Mouse (Mus musculus) heart, embryonic 14.5 days (tissue): ENCODE measurements around the gene Map2k3. TPM values are rescaled to one million over a fixed set of nuclear protein-coding genes. Genes with fewer than 3 reads are reported as not detected.
A peak's percentile ranks its signal among the peaks of the same experiment; 100 is the strongest.
"Not testable (repeated sequence)": the region's sequence is repeated elsewhere in the genome, so short reads cannot be mapped to it uniquely, and the experiment has no call there.

Experiments used
- ATAC-seq: fragments of 200-750 bp; cut with Nextera tagmentation; 2 replicates; pipeline ENCODE4 v1.8.0; 2017; ENCODE audit warnings: low read depth, moderate TSS enrichment; ENCODE audit not compliant: insufficient number of reproducible peaks, insufficient read depth, low FRiP score
- H3K27ac ChIP-seq, 2 experiments: fragments of 200-500 bp in 1 of 2; fragments of 300-500 bp in 1 of 2; sonication (generic) in 1 of 2; replicated peaks in 1 of 2; 2 replicates each; pipeline ENCODE4 v1.5.1; 2012 to 2014; ENCODE audit warnings: low read depth in 2 of 2, low read length in 2 of 2, control low read depth in 1 of 2, mild to moderate bottlenecking in 1 of 2, mixed read lengths in 1 of 2; ENCODE audit not compliant: control insufficient read depth in 1 of 2, insufficient read depth in 1 of 2
- H3K27me3 ChIP-seq: fragments of 300-500 bp; sonication (generic); 2 replicates; pipeline ENCODE4 v1.6.1; 2014; ENCODE audit warnings: mild to moderate bottlenecking, low read length, control low read depth; ENCODE audit not compliant: control insufficient read depth, insufficient read depth
- H3K36me3 ChIP-seq: fragments of 300-500 bp; sonication (generic); 2 replicates; pipeline ENCODE4 v1.6.1; 2014; ENCODE audit warnings: mild to moderate bottlenecking, control low read depth, low read length, mixed read lengths; ENCODE audit not compliant: control insufficient read depth, insufficient read depth
- H3K4me1 ChIP-seq, 2 experiments: fragments of 200-500 bp in 1 of 2; fragments of 300-500 bp in 1 of 2; sonication (generic) in 1 of 2; 2 replicates each; pipeline ENCODE4 v1.6.1; 2012 to 2014; ENCODE audit warnings: low read length in 2 of 2, control low read depth in 1 of 2, mixed read lengths in 1 of 2; ENCODE audit not compliant: control insufficient read depth in 2 of 2, insufficient read depth in 2 of 2
- H3K4me2 ChIP-seq: fragments of 300-500 bp; sonication (generic); 2 replicates; pipeline ENCODE4 v1.6.1; 2014; ENCODE audit warnings: mild to moderate bottlenecking, low read length
- H3K4me3 ChIP-seq, 2 experiments: fragments of 200-500 bp in 1 of 2; fragments of 300-500 bp in 1 of 2; sonication (generic) in 1 of 2; 2 replicates each; pipeline ENCODE4 v1.5.1; 2012 to 2014; ENCODE audit warnings: low read length in 2 of 2, mild to moderate bottlenecking in 2 of 2, control low read depth in 1 of 2, low read depth in 1 of 2, moderate library complexity in 1 of 2; ENCODE audit not compliant: control insufficient read depth in 1 of 2, insufficient read depth in 1 of 2
- H3K9ac ChIP-seq: fragments of 300-500 bp; sonication (generic); 2 replicates; pipeline ENCODE4 v1.6.1; 2014; ENCODE audit warnings: mild to moderate bottlenecking, low read length
- H3K9me3 ChIP-seq: fragments of 300-500 bp; sonication (generic); 2 replicates; pipeline ENCODE4 v1.6.1; 2016; ENCODE audit warnings: low read length, control low read depth; ENCODE audit not compliant: control insufficient read depth
- WGBS: fragments of 180-500 bp; shearing (Covaris S2); extraction: QIAGEN DNeasy Blood & Tissue Kit; methylation state at CpG from one replicate; pipeline ENCODE4 v1.1.7; 2014; 5-methylcytosine and 5-hydroxymethylcytosine counted together
- polyA plus RNA-seq: library from polyadenylated mRNA; unstranded; fragments of >200 nt; fragmentation: Nextera tagmentation; extraction: Ambion mirVana; gene quantifications from 2 replicates; pipeline ENCODE4 v1.2.1, GENCODE M21; 2014

The Map2k3 gene
- 59.2 and 62.6 TPM in 2 replicates for polyA plus RNA-seq

- Histone ChIP-seq H3K4me2 (peak within 1 kb of the TSS; percentile 87), H3K27ac (peak within 1 kb of the TSS; percentile 55 to 86), H3K4me1 (peaks cover 42 to 56% of the 10 kb centered on the region in 2 experiments), H3K27me3 (no peaks in the 10 kb centered on the region), H3K9me3 (no peaks in the 10 kb centered on the region), H3K9ac (peak within 1 kb of the TSS; percentile 95), H3K4me3 (peak within 1 kb of the TSS; percentile 85 to 93), H3K36me3 (no peaks in the 10 kb centered on the region)
- peak; percentile 93 for ATAC-seq
- WGBS = under 1% methylated on average over 55 of the region's 59 CpGs
Measured at GRCm38 (mm10) chr11:60931869-60932481, at the start of gene Map2k3. Map2k3 (plus strand) TSS chr11:60932033.

GRCm38 (mm10) chr11:60882386-60882785 is 49.4 kb upstream of the Map2k3 start:
- no peak overlapping the region for H3K27ac ChIP-seq
- H3K9ac ChIP-seq = no peak overlapping the region
- WGBS = 80% methylated on average over 3 of the region's 3 CpGs
- no peaks in the 10 kb centered on the region for H3K27me3 ChIP-seq
- H3K4me3 ChIP-seq = no peak overlapping the region
- H3K4me1 ChIP-seq = peaks cover 4 to 17% of the 10 kb centered on the region in 2 experiments
- H3K4me2 ChIP-seq = no peak overlapping the region
- no peaks in the 10 kb centered on the region for H3K9me3 ChIP-seq
- no peak for ATAC-seq
- peaks cover 3% of the 10 kb centered on the region; the same call in 1 of the 2 replicates for H3K36me3 ChIP-seq

GRCm38 (mm10) chr11:60886986-60887385 is 44.8 kb upstream of the Map2k3 start:
- not testable (repeated sequence) for H3K4me1 ChIP-seq, H3K9me3 ChIP-seq, ATAC-seq, H3K4me3 ChIP-seq, H3K27me3 ChIP-seq, H3K36me3 ChIP-seq, H3K4me2 ChIP-seq, H3K9ac ChIP-seq
- 83% methylated on average over 2 of the region's 3 CpGs for WGBS
- peak overlapping the region in 1 of 2 experiments; percentile 41; a peak in 1 of 4 replicates for H3K27ac ChIP-seq

- 63% methylated on average over 2 of the region's 2 CpGs for WGBS
- no peak for ATAC-seq
- H3K4me2 ChIP-seq = no peak overlapping the region
- no peaks in the 10 kb centered on the region for H3K36me3 ChIP-seq
- H3K27me3 ChIP-seq = no peaks in the 10 kb centered on the region
- H3K4me1 ChIP-seq = peaks cover 0 to 3% of the 10 kb centered on the region in 2 experiments; a peak in 2 of 4 replicates
- H3K4me3 ChIP-seq = no peak overlapping the region
- H3K9me3 ChIP-seq = no peaks in the 10 kb centered on the region
- no peak overlapping the region for H3K9ac ChIP-seq
- H3K27ac ChIP-seq = no peak overlapping the region
Measured at GRCm38 (mm10) chr11:60889861-60890260, 42.0 kb upstream of the Map2k3 start.

- no peaks in the 10 kb centered on the region for H3K36me3 ChIP-seq
- H3K4me3 ChIP-seq = no peak overlapping the region
- no peak overlapping the region for H3K27ac ChIP-seq
- 72% methylated on average over 6 of the region's 6 CpGs for WGBS
- ATAC-seq = no peak
- H3K9me3 ChIP-seq = no peaks in the 10 kb centered on the region
- H3K4me1 ChIP-seq = peaks cover 0 to 3% of the 10 kb centered on the region in 2 experiments; a peak in 2 of 4 replicates
- no peaks in the 10 kb centered on the region for H3K27me3 ChIP-seq
- no peak overlapping the region for H3K9ac ChIP-seq
- no peak overlapping the region for H3K4me2 ChIP-seq
Measured at GRCm38 (mm10) chr11:60890286-60890685, 41.5 kb upstream of the Map2k3 start.

GRCm38 (mm10) chr11:60890744-60891143 is 41.1 kb upstream of the Map2k3 start:
- H3K9ac ChIP-seq = no peak overlapping the region
- H3K36me3 ChIP-seq = no peaks in the 10 kb centered on the region
- no peak overlapping the region for H3K4me2 ChIP-seq
- H3K4me3 ChIP-seq = no peak overlapping the region
- 41% methylated on average over 3 of the region's 3 CpGs for WGBS
- H3K4me1 ChIP-seq = peaks cover 4% of the 10 kb centered on the region in 2 experiments
- H3K27ac ChIP-seq = no peak overlapping the region
- no peak for ATAC-seq
- H3K9me3 ChIP-seq = no peaks in the 10 kb centered on the region
- no peaks in the 10 kb centered on the region for H3K27me3 ChIP-seq

GRCm38 (mm10) chr11:60895915-60896314 is 35.9 kb upstream of the Map2k3 start:
- H3K4me2 ChIP-seq = peak overlapping the region; percentile 26; the same call in 1 of the 2 replicates
- WGBS = 7% methylated on average over 4 of the region's 4 CpGs
- H3K9ac ChIP-seq = no peak overlapping the region
- H3K4me3 ChIP-seq = no peak overlapping the region
- no peak for ATAC-seq
- no peaks in the 10 kb centered on the region for H3K9me3 ChIP-seq
- peak overlapping the region; percentile 33 to 40; a peak in 3 of 4 replicates for H3K27ac ChIP-seq
- peaks cover 3 to 12% of the 10 kb centered on the region in 2 experiments for H3K4me1 ChIP-seq
- no peaks in the 10 kb centered on the region for H3K36me3 ChIP-seq
- no peaks in the 10 kb centered on the region for H3K27me3 ChIP-seq

- WGBS = 77% methylated on average over 7 of the region's 7 CpGs
- no peak overlapping the region for H3K4me2 ChIP-seq
- no peak overlapping the region for H3K9ac ChIP-seq
- no peaks in the 10 kb centered on the region for H3K27me3 ChIP-seq
- H3K4me1 ChIP-seq = peaks cover 0 to 2% of the 10 kb centered on the region in 2 experiments; a peak in 2 of 4 replicates
- H3K9me3 ChIP-seq = no peaks in the 10 kb centered on the region
- peaks cover 31% of the 10 kb centered on the region for H3K36me3 ChIP-seq
- no peak overlapping the region for H3K4me3 ChIP-seq
- ATAC-seq = no peak
- no peak overlapping the region for H3K27ac ChIP-seq
Measured at GRCm38 (mm10) chr11:60902001-60902400, 29.8 kb upstream of the Map2k3 start.
